Mouse (Mus musculus) layer of hippocampus, adult 11-12 months (tissue): Measurements from ENCODE around the gene Fam216b.
A peak's percentile ranks its signal among the peaks of the same experiment; 100 is the strongest.

ENCODE experiments used
- DNase-seq: peaks from one replicate; pipeline ENCODE4 v3.0.0; 2022; ENCODE audit warnings: low spot score

The Fam216b gene

DNA sequence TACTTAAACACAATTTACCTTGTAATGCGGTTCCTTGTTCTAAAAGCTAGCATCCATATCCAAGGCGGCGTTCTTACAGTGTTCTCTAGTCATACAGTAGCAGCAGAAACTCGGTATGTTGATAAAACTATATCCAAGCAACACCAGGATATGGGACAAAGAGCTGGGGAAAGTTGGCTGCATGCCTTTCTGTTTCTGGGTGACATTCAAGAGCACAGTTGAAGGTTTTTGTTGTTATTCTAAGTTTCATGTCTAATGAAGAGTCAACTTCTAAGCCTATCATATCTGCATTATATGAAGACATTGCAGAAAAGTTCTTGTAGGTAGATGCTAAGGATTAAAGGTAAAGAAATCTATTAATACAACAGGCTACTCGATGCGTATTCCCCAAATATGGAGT lies at the start of gene Fam216b:
TSS of gene Fam216b (minus strand) at position 101 of the 400 bp plus-strand sequence.
- no peak for DNase-seq

DNA sequence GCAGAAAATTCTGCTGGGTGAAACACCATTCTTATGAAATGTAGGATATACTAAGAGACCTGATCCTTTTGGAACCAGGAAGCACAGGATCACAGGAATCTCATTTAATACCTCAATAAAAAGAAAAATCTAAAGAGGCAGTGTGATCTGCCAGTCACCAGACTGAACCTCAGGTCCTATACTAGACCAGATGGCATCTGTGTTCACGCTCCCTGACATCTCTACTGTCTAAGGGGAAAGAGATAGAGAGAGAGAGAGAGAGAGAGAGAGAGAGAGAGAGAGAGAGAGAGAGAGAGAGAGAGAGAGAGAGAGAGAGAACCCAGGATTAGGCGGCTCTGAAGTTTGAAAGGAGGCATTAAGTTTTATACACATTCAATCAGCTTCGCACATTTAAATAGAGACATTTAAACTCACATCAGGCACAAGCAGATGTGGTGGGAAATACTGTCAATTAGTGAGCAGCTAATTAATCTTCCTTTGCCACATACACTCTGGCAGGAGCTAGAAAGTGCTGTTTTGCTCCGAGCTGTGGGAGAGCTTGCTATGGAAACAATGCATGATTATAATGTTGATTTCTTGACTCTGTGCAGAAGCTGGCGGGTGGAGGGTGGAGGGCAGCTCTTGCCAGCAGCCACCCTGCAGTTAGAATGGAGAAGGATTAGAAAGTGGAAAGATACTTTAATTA lies 43.7 kb upstream of the Fam216b start:
- peak; percentile 24 for DNase-seq

GRCm38 (mm10) chr14:78126670-78127069 lies 37.9 kb upstream of the Fam216b start:
- no peak for DNase-seq

DNA sequence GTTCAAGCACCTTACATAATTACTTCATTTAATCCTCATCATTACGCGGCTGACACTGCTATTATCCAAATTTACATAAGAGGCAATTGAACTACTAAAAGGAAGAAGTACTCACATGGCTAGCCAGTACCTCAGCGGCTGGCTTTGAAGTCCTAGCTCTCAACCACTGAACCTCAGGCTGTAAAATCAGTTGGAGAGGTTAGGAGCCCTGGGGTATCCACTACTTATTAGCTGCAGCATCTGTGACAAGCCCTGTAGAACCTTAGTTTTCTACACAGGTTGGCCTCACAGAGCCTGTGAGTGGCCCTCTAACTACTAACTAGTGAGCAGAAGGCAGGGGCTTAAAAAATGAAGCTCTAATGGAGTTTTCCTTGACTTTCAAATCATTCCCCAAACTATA lies 31.5 kb upstream of the Fam216b start:
- DNase-seq = no peak

GRCm38 (mm10) chr14:78119449-78120200 lies 30.8 kb upstream of the Fam216b start:
- DNase-seq = no peak

DNA sequence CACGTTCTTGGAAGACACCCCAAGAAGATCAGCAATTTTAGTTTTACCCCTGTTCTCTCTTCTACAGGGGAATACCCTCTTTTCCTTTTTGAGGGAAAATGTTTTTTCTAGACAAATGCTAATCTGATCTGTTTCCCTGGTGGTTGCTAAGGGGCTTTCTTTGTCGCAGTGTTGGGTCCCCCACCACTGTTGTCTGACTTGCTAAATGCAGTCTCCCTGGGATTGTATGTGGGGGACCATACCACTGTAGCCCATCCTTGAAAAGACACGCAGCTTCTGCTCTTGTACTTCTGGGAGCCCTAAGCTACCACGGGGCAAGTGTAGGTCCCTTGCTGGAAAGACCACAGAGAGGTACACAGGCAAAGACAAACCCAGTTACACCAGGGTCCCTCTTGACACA lies 28.9 kb upstream of the Fam216b start:
- DNase-seq = no peak

GRCm38 (mm10) chr14:78117268-78117667 lies 28.5 kb upstream of the Fam216b start:
- no peak for DNase-seq

GRCm38 (mm10) chr14:78112466-78112865 lies 23.7 kb upstream of the Fam216b start:
- no peak for DNase-seq

DNA sequence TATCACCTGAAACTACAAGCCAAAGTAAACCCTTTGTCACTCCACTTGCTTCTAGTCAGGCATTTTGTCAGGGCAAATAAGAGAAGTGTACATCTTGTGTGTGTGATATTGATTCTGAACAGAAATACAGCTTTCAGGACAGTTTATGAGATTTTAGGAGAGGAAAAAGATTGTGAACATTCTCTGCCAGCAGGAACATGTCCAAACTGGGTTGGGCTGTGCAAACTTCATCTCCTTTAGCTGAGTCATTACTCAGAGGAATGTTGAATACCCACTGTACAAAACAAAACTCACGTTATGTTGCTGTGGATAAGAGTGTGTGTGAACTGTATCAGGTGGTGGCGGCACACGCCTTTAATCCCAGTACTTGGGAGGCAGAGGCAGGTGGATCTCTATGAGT lies 22.1 kb upstream of the Fam216b start:
- no peak for DNase-seq

DNA sequence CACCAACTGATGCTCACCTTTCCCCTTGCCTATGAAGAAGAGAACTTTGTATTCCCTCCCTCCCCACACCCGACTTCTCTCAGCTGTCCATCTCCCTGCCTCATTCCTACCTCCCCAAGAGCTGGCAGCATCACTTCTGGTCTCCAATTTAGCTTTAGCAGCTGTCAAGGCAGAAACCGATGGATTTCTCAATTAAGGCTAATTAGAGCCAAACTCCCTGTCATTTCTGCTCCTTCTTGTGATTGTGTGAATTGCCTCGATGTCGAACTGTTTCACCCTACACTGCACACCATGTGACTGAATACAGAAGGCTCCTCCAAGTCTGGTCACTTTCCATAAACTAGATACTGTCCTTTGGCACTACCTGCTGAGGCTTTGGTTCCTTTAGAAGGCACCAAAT lies 20.6 kb upstream of the Fam216b start:
- DNase-seq = no peak

GRCm38 (mm10) chr14:78108388-78108787 lies 19.6 kb upstream of the Fam216b start:
- no peak for DNase-seq

DNA sequence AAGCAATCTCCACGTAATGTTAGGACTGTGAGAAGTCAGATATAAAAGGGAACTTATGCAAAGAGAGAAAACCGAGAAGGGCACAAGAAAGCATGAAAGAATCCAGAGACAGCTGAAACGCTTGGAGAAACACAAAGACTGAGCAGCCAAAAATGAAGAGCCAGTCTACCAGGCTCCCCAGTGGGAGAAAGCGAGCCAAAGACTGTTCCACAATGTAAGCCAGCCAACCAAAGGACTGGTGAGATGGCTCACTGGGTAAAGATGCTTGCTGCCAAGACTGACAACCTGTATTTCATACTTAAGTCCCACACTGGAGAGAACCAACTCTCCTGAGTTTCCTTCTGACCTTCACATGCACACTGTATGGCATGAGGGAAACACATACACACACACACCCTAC lies 784 bp upstream of the Fam216b start:
- no peak for DNase-seq

GRCm38 (mm10) chr14:78083465-78083864 lies 5.3 kb downstream of the Fam216b start:
- no peak for DNase-seq

DNA sequence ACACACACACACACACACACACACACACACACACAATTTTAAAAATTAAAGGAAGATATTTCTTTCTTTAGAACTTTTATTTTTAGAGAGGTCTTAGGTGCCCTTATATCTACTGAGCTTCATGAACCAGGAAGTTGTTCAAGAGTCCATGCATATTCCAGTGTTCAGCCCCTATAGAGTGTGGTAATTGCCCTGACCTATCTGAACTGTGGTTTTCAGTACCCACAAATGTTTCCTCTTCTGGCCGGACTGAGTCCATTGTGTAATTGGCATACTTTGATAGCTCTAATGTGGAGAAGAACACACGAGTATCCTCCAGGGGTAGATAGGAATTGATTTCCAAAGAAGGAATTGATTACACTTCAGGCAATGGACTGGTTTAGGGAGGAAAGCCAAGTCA lies 11.3 kb downstream of the Fam216b start:
- no peak for DNase-seq

DNA sequence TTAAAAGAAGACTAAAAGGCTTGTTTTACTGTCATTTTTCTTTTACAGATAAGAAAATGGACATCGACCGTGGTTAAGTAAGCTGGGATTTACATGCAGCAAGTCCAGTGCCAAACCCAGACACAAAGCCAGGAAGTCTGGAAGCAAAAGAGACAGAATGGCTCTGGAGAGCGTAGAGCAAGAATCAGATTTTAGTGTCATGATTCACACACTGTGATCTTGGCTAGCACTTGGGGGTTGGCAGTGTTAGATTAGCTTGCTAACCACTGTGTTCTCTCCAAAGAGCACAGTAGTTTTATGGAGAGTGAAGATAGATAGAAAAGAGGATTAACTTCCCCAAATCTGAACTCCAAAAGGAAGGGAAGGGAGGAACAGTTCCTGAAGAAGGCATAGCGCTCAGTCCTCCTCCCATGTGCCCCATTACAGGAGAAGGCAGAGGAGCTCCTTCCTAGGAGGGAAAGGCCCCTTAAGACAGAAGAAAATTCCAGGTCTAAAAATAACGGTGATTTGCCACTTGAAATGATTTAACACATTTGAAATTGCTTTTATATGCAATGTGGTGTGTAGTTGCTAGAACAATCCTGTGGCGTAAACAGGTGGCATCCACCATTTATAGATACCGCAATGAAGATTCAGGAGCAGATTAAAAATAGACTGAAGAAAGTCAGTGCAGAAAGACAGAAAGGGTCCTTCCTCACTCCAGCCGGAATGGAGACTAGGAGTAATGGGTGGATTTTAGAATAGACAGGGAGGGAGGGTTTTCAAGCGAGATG lies 22.7 kb downstream of the Fam216b start:
- no peak for DNase-seq

DNA sequence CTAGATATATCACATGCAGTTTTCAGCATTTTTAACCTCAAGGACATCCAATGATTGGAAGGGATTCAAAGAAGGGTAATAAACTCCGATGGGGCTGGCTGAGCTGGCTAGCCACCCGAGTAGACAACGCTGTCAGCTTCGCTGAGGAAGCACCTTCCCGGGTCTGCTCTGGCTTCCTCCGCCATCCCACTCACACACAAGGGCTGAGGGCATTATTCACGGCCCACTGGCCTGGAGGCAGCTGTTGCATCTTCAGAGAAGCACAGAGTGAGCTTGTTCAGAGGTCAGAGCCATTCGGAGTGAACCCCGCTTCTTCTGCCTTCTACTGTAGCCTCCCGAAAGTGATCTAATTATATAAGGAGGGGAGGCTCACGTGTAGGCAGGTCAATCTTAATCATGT lies 26.3 kb downstream of the Fam216b start:
- DNase-seq = no peak

DNA sequence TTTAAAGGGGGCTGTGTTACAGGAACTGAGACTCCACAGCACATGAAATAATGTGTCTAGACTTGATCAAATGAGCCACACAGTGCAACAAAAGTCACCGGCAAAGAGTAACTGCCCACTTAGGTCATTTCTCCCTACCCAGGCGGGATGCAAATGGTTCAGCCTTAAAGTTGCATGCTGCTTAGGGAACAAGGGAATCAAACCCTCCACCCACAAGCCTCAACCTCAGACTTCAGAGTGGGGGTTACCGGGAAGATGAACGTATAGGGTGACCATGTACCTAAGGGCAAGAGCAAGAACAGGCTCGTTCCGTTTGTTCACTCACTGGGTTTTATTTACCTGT lies 28.2 kb downstream of the Fam216b start:
- DNase-seq = no peak

GRCm38 (mm10) chr14:78059878-78060608 lies 28.8 kb downstream of the Fam216b start:
- no peak for DNase-seq

DNA sequence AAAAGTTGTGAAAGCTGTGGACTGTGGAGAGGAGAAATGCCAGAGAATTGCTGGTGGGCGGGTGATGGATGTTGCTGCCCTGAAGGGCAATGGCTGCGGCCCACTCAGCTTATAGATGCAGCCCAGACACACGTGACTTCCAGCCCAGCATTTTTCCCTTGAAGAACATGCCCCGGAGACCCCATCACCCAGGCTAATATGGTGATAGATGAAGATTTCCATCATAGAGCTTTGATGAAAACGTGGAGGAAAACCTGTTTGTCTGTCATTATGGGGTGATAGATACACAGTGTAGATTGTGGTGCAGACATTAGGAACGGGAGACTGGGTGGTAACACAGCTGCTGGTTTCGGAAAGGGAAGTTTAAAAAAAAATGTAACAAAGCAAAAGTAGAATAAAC lies 31.4 kb downstream of the Fam216b start:
- DNase-seq = no peak

GRCm38 (mm10) chr14:78056371-78056770 lies 32.4 kb downstream of the Fam216b start:
- DNase-seq = no peak

DNA sequence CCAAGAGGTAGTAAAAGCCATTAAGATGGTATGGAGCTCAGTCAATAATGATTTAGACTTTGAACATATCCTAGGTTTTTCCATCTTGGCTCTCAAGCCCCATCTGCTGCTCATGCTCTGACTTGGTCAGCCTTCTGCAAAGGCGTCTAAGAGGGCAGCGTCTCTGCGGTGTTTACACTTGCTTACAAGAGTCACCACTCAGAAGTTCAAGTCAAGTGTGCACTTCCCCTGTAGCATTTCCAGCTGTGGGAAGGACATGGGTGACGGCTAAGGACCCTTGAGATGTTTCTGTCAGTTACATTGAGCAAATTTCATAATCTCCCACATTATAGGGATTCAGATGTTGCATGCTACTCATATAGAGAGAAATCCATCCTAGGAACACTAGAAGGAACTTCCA lies 40.1 kb downstream of the Fam216b start:
- DNase-seq = no peak

- DNase-seq = no peak
Observed at GRCm38 (mm10) chr14:78048258-78048657, 40.5 kb downstream of the Fam216b start.
